Mouse (Mus musculus) frontal cortex, postnatal 14 days (tissue): Measurements from ENCODE around the gene Dnajb1.
A peak's percentile ranks its signal among the peaks of the same experiment; 100 is the strongest.

Experiments used
- DNase-seq, 2 experiments: peaks; one replicate each; pipeline ENCODE4 v3.0.0; 2022; ENCODE audit warnings: low spot score in 2 of 2

Gene Dnajb1

GRCm38 (mm10) chr8:83654725-83655124 is 46.7 kb downstream of the Dnajb1 start:
- DNase-seq, result no peak

DNA sequence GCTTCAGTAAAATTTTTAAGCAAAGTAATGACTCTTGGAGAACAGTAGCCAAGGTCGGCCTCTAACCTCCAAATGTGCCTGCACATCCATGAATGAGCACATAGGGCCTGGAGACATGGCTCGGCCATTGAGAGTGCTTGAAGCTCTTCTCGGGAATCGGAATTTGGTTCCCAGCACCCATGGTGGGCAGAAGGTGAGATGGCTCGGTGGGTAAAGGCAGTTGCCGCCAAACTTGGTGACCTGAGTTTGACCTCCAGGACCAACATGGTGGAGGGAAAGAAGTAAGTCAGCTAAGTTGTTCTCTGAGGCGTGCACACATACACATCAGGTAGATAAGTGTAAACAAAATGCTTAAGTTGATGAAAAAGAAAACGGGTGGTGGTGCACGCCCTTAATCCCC is 48.0 kb downstream of the Dnajb1 start:
- DNase-seq, result no peak

GRCm38 (mm10) chr8:83656484-83657246 is 48.7 kb downstream of the Dnajb1 start:
- peak in 1 of 2 experiments; percentile 34 for DNase-seq

GRCm38 (mm10) chr8:83660545-83660944 is 52.6 kb downstream of the Dnajb1 start:
- no peak for DNase-seq

GRCm38 (mm10) chr8:83660995-83661680 is 53.1 kb downstream of the Dnajb1 start:
- DNase-seq, result no peak
